Mouse (Mus musculus): ENCODE data around the gene Hist1h2bj. TPM values are rescaled to one million over a fixed set of nuclear protein-coding genes. Genes with fewer than 3 reads are reported as not detected.

Hist1h2bj gene
- total RNA-seq (2014; fragmentation: Nextera tagmentation) = 238 and 405 TPM in 2 replicates
- 313 and 664 TPM in 2 replicates for total RNA-seq (2017)

DNA sequence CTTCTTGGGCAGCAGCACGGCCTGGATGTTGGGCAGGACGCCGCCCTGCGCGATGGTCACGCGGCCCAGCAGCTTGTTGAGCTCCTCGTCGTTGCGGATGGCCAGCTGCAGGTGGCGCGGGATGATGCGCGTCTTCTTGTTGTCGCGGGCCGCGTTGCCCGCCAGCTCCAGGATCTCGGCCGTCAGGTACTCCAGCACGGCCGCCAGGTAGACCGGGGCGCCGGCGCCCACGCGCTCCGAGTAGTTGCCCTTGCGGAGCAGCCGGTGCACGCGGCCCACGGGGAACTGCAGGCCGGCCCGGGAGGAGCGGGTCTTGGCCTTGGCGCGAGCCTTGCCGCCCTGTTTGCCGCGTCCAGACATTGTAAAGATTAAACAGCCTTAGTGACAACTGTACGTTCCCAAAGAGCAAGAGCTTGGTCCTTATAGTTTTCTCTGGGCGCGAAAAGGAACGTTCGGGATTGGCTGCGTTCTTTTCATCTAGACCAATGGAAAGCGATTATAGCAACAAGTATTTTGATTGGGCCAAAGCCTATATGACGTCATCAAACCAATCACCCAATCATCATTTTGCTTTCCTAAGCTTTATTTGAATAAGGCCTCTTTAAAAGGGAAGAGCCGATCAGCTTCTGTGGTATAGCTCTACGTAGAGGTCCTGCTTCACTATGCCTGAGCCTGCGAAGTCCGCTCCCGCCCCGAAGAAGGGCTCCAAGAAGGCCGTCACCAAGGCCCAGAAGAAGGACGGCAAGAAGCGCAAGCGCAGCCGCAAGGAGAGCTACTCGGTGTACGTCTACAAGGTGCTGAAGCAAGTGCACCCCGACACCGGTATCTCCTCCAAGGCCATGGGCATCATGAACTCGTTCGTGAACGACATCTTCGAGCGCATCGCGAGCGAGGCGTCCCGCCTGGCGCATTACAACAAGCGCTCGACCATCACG lies at the start of gene Hist1h2bj, which contains the start of gene Hist1h2ag:
TSS of gene Hist1h2bj (plus strand) at position 647 of the 935 bp plus-strand sequence.
TSS of gene Hist1h2ag (minus strand) at position 377 of the 935 bp plus-strand sequence.
- peak; percentile 70 for ATAC-seq (replicated peaks; ENCODE audit: low FRiP score, low TSS enrichment, poor library complexity, severe bottlenecking)

DNA sequence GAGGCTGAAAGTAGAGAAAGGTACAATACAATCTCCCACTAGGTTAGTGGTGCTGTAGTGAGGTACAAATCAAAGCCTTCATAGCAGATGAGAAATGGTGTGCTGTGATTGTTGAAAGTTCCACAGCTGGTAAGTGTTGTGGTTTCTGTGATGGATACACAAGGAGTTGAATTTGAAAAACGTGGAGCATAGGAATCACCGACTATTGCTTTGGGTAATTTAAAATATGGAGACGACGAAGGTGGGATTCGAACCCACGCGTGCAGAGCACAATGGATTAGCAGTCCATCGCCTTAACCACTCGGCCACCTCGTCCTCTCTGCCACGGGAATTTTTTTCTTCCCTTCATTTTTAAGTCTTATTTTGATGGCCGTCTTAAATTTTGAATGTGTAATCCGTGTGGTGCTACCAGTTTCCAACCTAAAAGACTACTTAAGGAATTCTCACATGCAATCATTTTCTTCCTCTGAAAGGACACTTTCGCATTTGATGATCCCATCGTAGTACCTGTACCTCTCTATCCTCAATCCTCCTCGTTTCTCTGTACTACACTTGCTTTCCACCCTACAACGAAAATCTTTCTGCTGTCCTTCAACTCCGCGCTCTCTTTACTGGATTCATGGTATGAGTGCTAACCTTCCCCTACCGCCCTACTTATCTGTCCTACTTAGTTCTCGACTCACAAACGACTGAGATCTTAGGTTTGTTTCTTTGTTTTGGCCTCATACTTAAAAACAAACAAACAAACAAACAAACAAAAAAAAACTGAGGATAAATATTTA lies 48.9 kb upstream of the Hist1h2bj start:
- ATAC-seq (replicated peaks; ENCODE audit: low FRiP score, low TSS enrichment, poor library complexity, severe bottlenecking) = 0 out of 2 replicates have a peak, but pooled peaks have one; percentile 21

DNA sequence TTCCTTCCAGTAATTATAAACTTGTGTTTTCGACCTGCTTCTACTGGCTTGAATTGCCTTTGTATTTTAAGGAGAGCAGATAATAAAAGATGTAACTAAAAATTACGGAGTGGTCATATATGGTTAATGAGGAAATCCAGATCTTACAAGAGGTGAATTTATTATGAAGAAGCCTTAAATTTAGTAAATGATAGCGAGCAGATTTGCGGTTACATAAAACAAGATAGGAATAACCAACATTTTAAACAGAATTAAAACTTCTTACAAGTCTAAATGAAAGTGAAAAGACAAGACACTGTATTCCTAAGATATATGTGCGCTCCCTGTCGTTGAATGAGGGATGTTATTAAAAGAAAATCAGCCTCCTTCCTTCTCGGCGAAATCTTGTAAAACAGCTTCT lies 48.1 kb upstream of the Hist1h2bj start:
- no peak for ATAC-seq (replicated peaks; ENCODE audit: low FRiP score, low TSS enrichment, poor library complexity, severe bottlenecking)

DNA sequence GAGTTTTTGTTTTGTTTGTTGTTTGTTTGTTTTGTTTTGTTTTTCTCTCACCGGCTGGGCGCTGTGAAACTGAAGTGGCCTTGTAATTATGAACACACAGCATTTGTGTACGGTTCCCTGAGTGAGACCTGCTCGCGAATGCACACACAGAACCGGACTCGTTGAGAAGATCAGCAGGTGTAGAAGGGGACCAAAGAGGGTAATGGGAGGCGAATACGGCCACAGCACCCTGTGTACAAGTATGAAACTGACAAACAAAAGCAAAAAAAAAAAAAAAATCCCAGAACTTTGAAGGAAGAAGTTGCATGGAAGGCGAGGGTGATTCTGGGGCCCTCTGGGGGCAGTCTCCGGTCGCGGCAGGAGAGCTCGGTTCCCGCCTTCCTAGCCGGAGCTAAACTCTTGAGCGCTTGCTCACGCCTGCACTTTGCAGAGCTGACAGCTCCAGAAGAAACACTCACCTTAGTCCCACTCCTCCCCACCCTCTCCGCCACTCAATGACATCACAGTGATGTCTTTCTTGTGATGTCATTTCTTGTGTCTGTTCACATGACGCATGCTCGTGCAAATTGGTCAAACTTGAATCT lies 47.6 kb upstream of the Hist1h2bj start:
- ATAC-seq (replicated peaks; ENCODE audit: low FRiP score, low TSS enrichment, poor library complexity, severe bottlenecking) = peak; percentile 70

DNA sequence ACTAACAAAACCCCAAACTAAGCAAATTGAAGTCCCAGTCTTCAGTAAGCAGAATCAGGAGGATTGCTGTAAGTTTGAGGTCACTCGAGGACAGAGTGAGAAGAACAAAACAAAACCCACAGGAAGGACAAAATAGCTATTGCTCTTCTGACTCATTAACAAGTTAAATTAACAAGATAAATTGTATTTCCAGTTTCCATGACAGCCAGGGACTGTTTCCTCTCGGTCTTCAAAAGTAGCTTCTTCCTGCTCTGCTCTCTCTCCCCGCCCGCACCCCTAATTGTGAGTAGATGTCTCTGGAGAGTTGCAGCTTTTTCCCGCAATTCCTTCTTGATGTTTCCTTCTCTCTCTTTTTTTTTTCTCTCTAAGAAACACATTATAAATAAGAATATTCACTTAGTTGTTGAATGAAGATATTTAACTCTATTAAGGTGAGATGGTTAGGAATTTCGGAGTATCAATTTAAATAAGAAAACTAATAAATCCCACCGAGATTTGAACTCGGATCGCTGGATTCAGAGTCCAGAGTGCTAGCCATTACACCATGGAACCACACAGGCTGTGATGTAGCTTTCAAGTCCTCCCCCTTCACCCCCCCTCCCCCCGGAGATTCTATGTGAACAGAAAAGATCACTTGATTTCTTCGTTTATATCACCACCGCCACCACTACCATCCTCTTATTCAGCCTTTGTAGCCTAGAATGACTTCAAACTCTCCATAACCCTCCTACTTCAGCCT lies 46.7 kb upstream of the Hist1h2bj start:
- ATAC-seq (replicated peaks; ENCODE audit: low FRiP score, low TSS enrichment, poor library complexity, severe bottlenecking) = no peak

DNA sequence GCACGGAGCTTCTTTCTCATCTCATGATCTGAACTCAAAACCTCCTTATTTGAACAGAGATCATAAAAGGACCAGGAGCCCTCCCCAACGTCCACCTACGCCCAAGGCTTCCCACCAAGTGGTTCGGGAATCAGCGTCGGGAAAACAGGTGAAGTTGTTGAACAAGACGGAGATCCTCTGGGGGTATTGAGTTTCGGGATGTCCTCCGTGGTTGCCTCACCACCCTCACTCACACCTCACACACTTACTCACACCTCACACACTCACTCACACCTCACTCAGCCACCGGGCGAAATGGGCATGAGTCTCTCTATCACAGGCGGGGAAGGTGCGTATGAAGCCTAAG lies 46.2 kb upstream of the Hist1h2bj start:
- no peak for ATAC-seq (replicated peaks; ENCODE audit: low FRiP score, low TSS enrichment, poor library complexity, severe bottlenecking)

DNA sequence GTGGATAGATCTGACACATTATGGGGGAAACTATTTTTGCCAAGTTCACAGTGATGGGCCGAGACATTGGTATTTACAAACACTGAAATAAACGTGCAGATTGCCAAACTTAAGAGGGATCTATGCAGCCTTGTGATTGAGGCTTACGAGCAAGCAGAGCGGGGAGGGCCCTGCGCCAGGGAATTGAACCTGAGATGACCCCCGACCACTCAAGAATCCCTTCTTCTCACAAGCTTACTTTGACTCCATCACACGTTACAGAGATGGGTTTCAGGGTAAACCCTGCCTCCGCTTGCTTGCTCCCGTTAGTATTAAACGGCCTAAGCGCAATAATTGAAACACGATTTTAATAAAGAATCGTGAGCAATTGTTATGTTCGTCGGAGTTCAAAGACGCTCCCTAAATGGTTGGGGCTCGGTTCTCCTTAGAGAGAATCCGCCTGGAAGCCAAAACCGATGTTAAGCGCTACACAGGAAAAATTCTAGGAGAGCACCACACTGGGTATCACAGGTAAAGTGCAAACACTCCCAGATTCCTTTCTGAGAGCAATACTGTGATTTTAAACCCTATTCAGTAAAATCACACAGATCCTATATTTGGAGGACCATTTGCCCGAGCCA lies 45.7 kb upstream of the Hist1h2bj start:
- ATAC-seq (replicated peaks; ENCODE audit: low FRiP score, low TSS enrichment, poor library complexity, severe bottlenecking) = no peak

DNA sequence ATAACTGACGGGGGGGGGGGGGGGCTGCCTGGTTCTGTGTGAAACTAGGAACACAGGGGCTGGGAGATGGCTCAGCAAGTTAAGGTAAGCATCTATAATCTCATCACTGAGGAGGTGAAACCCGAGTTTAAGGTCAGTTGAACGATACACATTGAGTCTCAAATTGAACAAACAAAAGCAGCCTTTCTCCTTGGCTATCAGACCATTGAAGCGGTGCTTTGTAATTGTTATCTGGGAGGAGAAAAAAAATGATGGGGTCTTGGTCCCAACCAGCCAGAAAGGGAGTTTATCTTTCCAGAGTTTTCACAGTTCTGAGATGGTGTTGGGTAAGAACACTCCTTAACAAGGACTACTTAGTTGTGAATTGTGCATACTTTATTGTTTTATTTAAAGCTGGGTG lies 45.2 kb upstream of the Hist1h2bj start:
- no peak for ATAC-seq (replicated peaks; ENCODE audit: low FRiP score, low TSS enrichment, poor library complexity, severe bottlenecking)

DNA sequence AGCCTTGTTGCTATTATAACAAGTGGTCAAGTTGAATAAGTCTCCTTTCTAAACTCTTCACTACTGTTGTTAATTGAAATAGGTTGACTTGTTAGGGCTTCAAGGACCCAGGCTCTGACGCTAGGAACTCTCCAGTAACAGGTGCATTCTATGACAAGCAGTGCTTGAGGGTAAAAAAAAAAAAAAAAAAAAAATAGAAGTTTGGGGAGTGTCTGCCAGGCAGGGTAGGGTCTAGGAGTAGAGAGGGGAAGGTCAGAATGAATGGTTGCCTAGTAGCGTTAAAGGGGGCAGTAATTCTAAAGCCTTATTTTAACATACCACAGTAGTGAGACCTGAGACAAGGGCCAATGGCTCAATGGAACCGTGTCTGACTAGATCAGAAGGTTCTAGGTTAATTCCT lies 44.6 kb upstream of the Hist1h2bj start:
- no peak for ATAC-seq (replicated peaks; ENCODE audit: low FRiP score, low TSS enrichment, poor library complexity, severe bottlenecking)

DNA sequence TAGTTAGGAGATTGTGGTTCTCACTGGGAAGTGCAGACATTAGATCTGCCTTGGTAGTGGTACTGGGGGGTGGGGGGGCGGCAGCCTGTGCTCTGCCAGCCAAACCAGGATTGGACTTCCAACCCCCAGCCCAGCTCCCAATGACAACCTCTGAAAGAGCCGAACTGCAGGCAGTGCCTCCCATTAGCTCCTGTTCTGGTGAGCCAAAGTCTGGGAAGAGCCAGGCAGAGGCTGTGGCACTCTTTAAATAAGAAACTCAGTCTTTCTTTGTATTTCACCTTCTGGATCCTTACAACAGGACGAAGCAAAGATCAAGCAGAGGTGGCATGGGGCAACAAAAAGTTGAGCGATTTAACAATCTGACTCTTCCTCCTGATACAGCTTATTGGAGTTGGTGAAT lies 43.9 kb upstream of the Hist1h2bj start:
- ATAC-seq (replicated peaks; ENCODE audit: low FRiP score, low TSS enrichment, poor library complexity, severe bottlenecking) = no peak

DNA sequence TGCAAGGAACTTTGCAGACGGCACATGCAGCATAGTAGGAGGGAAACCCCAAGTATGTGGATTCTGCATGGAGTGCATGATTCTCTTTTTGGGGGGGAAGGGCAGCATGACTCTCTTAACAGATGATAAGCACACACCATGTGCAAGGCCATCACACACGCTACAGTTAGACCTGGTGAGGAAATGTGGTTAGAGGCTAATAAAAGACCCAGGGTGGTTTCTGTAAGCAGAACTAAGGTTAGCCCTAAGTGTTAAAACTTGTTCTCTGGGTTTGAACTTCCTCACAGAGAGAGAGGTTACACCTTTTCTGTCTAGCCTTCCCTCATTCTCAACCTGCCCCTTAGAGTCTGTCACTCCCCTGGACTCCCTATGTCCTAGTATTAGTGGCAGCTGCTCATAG lies 41.7 kb upstream of the Hist1h2bj start:
- no peak for ATAC-seq (replicated peaks; ENCODE audit: low FRiP score, low TSS enrichment, poor library complexity, severe bottlenecking)

DNA sequence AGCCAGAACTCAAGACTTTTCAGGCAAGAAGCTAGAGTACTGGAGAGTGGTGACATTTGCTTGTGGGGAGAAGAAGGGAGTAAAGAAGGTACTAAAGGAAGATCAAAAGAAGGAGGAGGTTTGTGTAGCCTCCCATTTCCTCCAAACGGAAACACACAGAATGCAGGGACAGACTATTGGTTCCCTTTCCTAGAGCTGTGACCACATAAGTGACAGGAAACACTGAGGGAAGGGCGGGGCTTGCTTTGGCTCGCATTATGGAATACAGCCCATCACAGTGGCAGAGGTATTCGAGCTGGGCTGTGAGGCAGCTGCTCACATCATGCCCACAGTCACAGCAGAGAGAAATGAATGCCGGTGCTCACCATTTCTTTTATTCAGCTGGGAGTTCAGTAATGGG lies 41.2 kb upstream of the Hist1h2bj start:
- no peak for ATAC-seq (replicated peaks; ENCODE audit: low FRiP score, low TSS enrichment, poor library complexity, severe bottlenecking)

DNA sequence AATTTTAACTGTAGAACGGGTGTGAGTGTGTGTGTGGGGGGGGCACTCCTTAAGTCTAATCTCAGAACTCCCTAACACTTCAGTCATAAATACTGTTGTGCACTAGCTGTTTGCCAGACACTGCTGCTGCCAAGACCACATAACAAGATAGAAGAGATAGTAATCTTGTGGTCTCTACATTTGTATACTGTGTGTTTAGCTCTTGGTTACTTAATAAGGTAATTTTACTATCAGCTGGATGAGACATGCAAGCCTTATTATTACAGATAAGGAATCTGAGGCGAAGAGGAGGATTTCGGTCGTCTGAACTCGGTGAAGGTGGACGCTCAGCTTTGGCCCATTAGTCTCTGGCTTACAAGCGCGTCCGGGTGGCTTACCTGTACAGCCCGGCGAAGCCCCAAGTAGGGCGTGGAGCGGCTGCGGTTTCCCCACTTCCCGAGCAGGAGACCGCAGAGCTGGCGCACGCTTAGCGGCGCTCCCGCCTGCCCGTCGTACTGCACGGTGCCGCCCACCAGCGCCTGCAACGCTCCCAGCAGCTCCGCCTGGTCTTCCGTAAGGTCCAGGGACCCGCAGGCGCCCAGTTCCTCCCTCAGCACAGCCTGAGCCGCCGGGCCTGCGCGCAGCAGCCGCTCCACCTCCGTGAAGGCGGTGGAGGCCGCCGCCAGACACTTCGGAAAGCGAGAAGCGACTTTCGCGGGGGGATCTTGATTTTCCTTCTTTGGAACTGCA lies 37.2 kb upstream of the Hist1h2bj start:
- ATAC-seq (replicated peaks; ENCODE audit: low FRiP score, low TSS enrichment, poor library complexity, severe bottlenecking) = peak; percentile 58

DNA sequence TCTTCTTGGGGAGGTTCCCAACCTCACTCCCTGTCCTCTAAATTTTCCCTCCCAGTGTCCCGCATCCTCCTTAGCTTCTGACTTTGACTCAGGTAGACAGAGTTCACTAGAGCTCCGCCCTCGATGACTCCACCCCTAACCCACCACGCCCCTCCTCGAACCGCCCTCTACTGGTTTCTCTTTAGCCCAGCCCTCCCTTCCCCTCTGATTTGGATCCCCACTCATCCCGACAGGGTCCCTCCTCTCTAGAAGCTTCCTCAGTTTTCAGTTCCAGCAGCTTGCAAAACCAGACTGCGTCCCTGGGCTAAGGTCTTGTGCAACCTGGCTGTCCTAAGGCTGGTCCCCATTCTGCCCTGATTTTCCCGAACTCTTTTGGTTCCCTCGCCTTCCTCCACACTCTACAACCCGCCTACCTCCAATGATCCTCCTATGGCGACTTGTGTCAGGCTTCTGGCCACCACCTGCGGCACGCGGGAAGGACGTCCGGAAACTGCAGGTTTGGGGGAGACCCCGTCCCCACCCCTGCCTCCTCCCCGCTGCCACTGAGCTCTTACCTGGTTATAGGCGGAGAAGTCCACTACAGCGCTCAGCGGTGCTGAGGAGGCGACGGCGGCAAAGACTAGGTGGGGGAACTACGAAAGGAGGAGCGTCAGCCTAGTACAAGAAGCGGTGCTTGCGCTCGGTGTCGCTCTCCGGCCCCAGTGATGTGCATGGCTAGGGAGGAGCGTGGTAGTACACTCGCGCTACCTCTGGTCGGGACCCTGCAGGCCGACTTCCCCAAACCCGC lies 36.5 kb upstream of the Hist1h2bj start:
- ATAC-seq (replicated peaks; ENCODE audit: low FRiP score, low TSS enrichment, poor library complexity, severe bottlenecking) = peak; percentile 60

DNA sequence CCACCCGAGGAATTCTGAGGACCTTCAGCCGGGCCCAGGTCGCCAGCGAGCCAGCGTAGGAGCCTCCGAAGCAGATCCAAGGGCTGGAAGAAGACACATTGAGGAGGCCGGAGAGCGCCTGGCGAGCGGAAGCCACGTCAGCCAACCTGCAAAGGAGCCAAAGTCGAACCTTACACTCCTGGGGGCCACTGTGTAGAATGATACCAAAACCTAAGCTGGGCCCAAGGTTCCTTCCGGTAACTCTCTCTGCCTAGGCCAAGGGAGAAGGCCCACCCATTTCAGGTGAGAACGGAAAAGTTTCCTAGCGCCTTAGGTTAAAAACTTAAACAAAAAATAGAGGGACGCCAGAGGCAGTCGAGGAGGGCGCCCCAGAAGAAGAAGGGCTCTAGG lies 35.9 kb upstream of the Hist1h2bj start:
- no peak for ATAC-seq (replicated peaks; ENCODE audit: low FRiP score, low TSS enrichment, poor library complexity, severe bottlenecking)

DNA sequence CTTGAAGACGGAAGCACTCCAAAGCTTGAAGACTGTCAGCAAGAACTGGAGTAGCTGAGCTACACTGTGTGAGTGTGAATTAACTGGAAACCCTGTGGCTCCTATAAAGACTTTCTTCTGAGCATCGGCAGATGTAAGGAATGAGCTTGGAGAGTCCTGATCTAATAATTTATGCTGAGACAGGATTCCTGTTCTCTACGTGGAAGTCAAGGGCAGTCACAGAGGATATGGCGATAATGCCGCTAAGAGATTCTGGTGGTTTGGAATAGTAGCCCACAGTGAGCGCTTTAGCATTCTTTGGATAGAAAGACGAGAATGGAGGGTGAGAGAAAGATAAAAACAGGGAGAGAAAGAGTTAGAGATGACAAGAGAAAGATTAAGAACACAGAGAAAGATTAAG lies 35.1 kb upstream of the Hist1h2bj start:
- no peak for ATAC-seq (replicated peaks; ENCODE audit: low FRiP score, low TSS enrichment, poor library complexity, severe bottlenecking)

DNA sequence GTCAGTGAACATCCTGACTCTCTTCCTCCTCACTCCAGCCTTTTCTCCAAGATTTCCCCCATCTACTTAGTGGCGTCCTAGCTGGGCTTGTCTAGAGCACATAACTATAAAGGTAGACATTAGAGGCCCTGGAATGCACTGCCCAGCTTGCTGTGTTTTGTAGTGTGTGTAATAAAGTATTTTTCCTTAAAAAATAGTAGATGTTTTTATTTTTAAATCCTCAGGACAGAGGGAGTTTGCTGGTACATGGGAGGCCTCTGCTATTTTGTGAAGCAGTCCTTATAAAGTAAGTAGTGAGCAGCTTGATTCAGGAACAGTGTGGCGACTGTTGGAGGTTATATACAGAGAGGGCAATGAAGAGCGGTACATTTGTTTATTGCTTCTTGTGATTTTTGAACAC lies 34.3 kb upstream of the Hist1h2bj start:
- ATAC-seq (replicated peaks; ENCODE audit: low FRiP score, low TSS enrichment, poor library complexity, severe bottlenecking) = no peak

DNA sequence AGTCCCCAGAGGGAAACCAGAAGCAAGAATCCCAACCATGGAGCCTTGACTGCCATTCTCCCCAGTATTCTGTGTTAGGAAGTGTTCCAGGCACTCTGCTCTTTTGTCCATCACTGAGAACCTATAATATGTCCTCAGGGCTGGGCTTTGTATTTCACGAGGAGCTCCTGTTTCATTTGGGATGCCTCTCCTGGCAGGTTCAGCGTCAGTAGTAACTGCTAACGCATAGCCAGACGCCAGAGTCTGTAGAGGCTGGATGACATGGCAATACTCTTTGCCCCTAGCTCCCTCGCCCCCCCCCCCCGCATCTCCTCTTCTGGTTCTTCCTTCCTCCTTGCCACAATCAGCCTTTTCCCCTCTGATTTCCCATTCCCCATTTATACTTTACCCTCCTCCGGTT lies 33.4 kb upstream of the Hist1h2bj start, which contains the start of gene Prss16:
TSS of gene Prss16 (minus strand) at position 101 of the 400 bp plus-strand sequence.
- no peak for ATAC-seq (replicated peaks; ENCODE audit: low FRiP score, low TSS enrichment, poor library complexity, severe bottlenecking)
